Mouse (Mus musculus) testis, adult 2 months (tissue): ENCODE measurements around the gene Grid1.

ENCODE experiments used
- CTCF ChIP-seq: fragments of 200-500 bp; IDR thresholded peaks from 2 replicates; pipeline ENCODE4 v1.5.1; 2012; ENCODE audit warnings: low read depth, mild to moderate bottlenecking, inconsistent platforms, low read length, moderate library complexity; ENCODE audit not compliant: control insufficient read depth, insufficient read depth, insufficient replicate concordance
- POLR2A ChIP-seq: fragments of 200-500 bp; IDR thresholded peaks from 2 replicates; pipeline ENCODE4 v1.6.1; 2012; ENCODE audit warnings: low read depth, mild to moderate bottlenecking, inconsistent platforms, low read length, moderate library complexity; ENCODE audit not compliant: control insufficient read depth

DNA sequence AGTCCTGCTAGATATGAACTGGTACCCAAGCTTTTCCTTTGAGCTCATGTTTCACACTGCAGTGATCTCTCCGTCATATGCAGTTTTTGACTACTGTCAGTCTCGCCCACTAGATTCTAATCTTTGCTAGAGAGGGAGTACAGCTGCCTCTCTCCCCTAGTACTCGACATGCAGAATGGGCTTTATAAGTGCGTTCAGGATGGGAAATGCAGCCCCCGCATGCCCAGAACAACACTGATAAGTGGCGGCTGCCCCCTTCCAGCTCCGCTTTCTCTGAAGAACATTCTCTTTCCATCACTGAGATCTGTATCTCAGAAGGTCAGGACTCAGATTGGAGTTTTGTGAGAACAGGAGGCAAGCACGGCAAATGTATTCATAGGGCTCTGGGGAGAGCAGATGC lies 229.3 kb downstream of the Grid1 start:
- TF ChIP-seq CTCF, result no peak
- no peak for TF ChIP-seq POLR2A
